Mouse (Mus musculus) midbrain, embryonic 14.5 days (tissue): ENCODE measurements at regions not wholly inside any gene's neighbourhood (a gene's known extent, or its start where the extent isn't known, plus 50 kb on each side); places are given as distances from the start of the nearest gene placed in this dataset.

Experiments
- ATAC-seq: fragments of 200-750 bp; cut with Nextera tagmentation; 2 replicates; pipeline ENCODE4 v1.8.0; 2017; ENCODE audit warnings: moderate number of reproducible peaks, moderate library complexity; ENCODE audit not compliant: low FRiP score, low TSS enrichment
- DNase-seq: peaks from one replicate; pipeline ENCODE4 v3.0.0-alpha.2; 2015
- H3K27ac ChIP-seq: fragments of 300-500 bp; sonication (generic); replicated peaks from 2 replicates; pipeline ENCODE4 v1.5.1; 2014; ENCODE audit warnings: mild to moderate bottlenecking, low read depth, low read length, moderate library complexity
- H3K27me3 ChIP-seq: fragments of 300-500 bp; sonication (generic); 2 replicates; pipeline ENCODE4 v1.6.1; 2014; ENCODE audit warnings: low read length, control low read depth, mixed read lengths; ENCODE audit not compliant: control insufficient read depth, insufficient read depth
- H3K36me3 ChIP-seq: fragments of 300-500 bp; sonication (generic); 2 replicates; pipeline ENCODE4 v1.6.1; 2014; ENCODE audit warnings: low read length, control low read depth; ENCODE audit not compliant: control insufficient read depth, insufficient read depth
- H3K4me1 ChIP-seq: fragments of 300-500 bp; sonication (generic); 2 replicates; pipeline ENCODE4 v1.6.1; 2014; ENCODE audit warnings: mild to moderate bottlenecking, antibody characterized with exemption, low read length, control low read depth; ENCODE audit not compliant: control insufficient read depth, insufficient read depth
- H3K4me2 ChIP-seq: fragments of 300-500 bp; sonication (generic); 2 replicates; pipeline ENCODE4 v1.6.1; 2014; ENCODE audit warnings: mild to moderate bottlenecking, low read length, moderate library complexity
- H3K4me3 ChIP-seq: fragments of 300-500 bp; sonication (generic); replicated peaks from 2 replicates; pipeline ENCODE4 v1.5.1; 2014; ENCODE audit warnings: low read depth, low read length
- H3K9ac ChIP-seq: fragments of 300-500 bp; sonication (generic); replicated peaks from 2 replicates; pipeline ENCODE4 v1.6.1; 2014; ENCODE audit warnings: mild to moderate bottlenecking, low read length, moderate library complexity
- H3K9me3 ChIP-seq: fragments of 300-500 bp; sonication (generic); 2 replicates; pipeline ENCODE4 v1.6.1; 2016; ENCODE audit warnings: low read length, control low read depth, mixed read lengths; ENCODE audit not compliant: control insufficient read depth
- WGBS: fragments of 180-500 bp; shearing (Covaris S2); extraction: QIAGEN DNeasy Blood & Tissue Kit; methylation state at CpG from one replicate; pipeline ENCODE4 v1.1.7; 2014; 5-methylcytosine and 5-hydroxymethylcytosine counted together

- WGBS = 91% methylated on average over 2 of the region's 2 CpGs
- no peak overlapping the region for H3K4me2 ChIP-seq
- DNase-seq = no peak
- H3K9ac ChIP-seq = no peak overlapping the region
- no peak for ATAC-seq
- H3K27ac ChIP-seq = no peak overlapping the region
- H3K27me3 ChIP-seq = no peaks in the 10 kb centered on the region
- H3K4me1 ChIP-seq = no peaks in the 10 kb centered on the region
- H3K9me3 ChIP-seq = no peaks in the 10 kb centered on the region
- H3K4me3 ChIP-seq = no peak overlapping the region
- H3K36me3 ChIP-seq = no peaks in the 10 kb centered on the region
Observed at GRCm38 (mm10) chr1:122273579-122273978, 705.8 kb upstream of the Ddx18 start.

GRCm38 (mm10) chr1:122243031-122243430 lies 675.2 kb upstream of the Ddx18 start:
- peak; percentile 13 for DNase-seq
- Histone ChIP-seq H3K36me3 (no peaks in the 10 kb centered on the region), H3K4me3 (no peak overlapping the region), H3K27ac (no peak overlapping the region), H3K9ac (no peak overlapping the region), H3K27me3 (no peaks in the 10 kb centered on the region), H3K4me1 (no peaks in the 10 kb centered on the region), H3K9me3 (no peaks in the 10 kb centered on the region), H3K4me2 (no peak overlapping the region)
- ATAC-seq = no peak
- WGBS = 59% methylated on average over 2 of the region's 2 CpGs

- H3K27ac ChIP-seq = no peak overlapping the region
- H3K9ac ChIP-seq = no peak overlapping the region
- no peaks in the 10 kb centered on the region for H3K4me1 ChIP-seq
- H3K27me3 ChIP-seq = no peaks in the 10 kb centered on the region
- WGBS = 94% methylated on average over 3 of the region's 3 CpGs
- no peak for DNase-seq
- no peaks in the 10 kb centered on the region for H3K36me3 ChIP-seq
- no peaks in the 10 kb centered on the region for H3K9me3 ChIP-seq
- no peak overlapping the region for H3K4me2 ChIP-seq
- no peak overlapping the region for H3K4me3 ChIP-seq
- ATAC-seq = no peak
Observed at GRCm38 (mm10) chr1:122241511-122241910, 673.7 kb upstream of the Ddx18 start.

GRCm38 (mm10) chr1:122230442-122230841 lies 662.7 kb upstream of the Ddx18 start:
- 85% methylated on average over 4 of the region's 4 CpGs for WGBS
- no peak overlapping the region for H3K4me3 ChIP-seq
- no peak overlapping the region for H3K4me2 ChIP-seq
- no peak for ATAC-seq
- H3K27me3 ChIP-seq = no peaks in the 10 kb centered on the region
- H3K27ac ChIP-seq = no peak overlapping the region
- no peaks in the 10 kb centered on the region for H3K9me3 ChIP-seq
- no peaks in the 10 kb centered on the region for H3K36me3 ChIP-seq
- H3K9ac ChIP-seq = no peak overlapping the region
- H3K4me1 ChIP-seq = no peaks in the 10 kb centered on the region
- DNase-seq = no peak

- WGBS = 60% methylated on average over 2 of the region's 2 CpGs
- no peaks in the 10 kb centered on the region for H3K9me3 ChIP-seq
- no peaks in the 10 kb centered on the region for H3K4me1 ChIP-seq
- H3K27ac ChIP-seq = no peak overlapping the region
- DNase-seq (peak; percentile 56), ATAC-seq (no peak; the same call in 1 of the 2 replicates)
- no peak overlapping the region for H3K4me3 ChIP-seq
- no peak overlapping the region for H3K4me2 ChIP-seq
- no peak overlapping the region for H3K9ac ChIP-seq
- H3K27me3 ChIP-seq = no peaks in the 10 kb centered on the region
- no peaks in the 10 kb centered on the region for H3K36me3 ChIP-seq
Observed at GRCm38 (mm10) chr1:122212484-122212883, 644.7 kb upstream of the Ddx18 start.

- 89% methylated on average over 2 of the region's 2 CpGs for WGBS
- Histone ChIP-seq H3K27ac (no peak overlapping the region), H3K9ac (no peak overlapping the region), H3K36me3 (no peaks in the 10 kb centered on the region), H3K4me2 (no peak overlapping the region), H3K27me3 (no peaks in the 10 kb centered on the region), H3K4me3 (no peak overlapping the region), H3K4me1 (no peaks in the 10 kb centered on the region), H3K9me3 (no peaks in the 10 kb centered on the region)
- no peak for ATAC-seq
- DNase-seq = no peak
Observed at GRCm38 (mm10) chr1:122208619-122209018, 640.8 kb upstream of the Ddx18 start.

- H3K27ac ChIP-seq = no peak overlapping the region
- DNase-seq = no peak
Observed at GRCm38 (mm10) chr1:122169547-122169946, 601.8 kb upstream of the Ddx18 start.

GRCm38 (mm10) chr1:122161798-122162197 lies 594.0 kb upstream of the Ddx18 start:
- H3K4me2 ChIP-seq = no peak overlapping the region
- no peak for ATAC-seq
- no peak overlapping the region for H3K9ac ChIP-seq
- no peaks in the 10 kb centered on the region for H3K9me3 ChIP-seq
- DNase-seq = peak; percentile 2
- 90% methylated on average over 1 of the region's 1 CpGs for WGBS
- no peaks in the 10 kb centered on the region for H3K36me3 ChIP-seq
- no peak overlapping the region for H3K27ac ChIP-seq
- no peak overlapping the region for H3K4me3 ChIP-seq
- no peaks in the 10 kb centered on the region for H3K27me3 ChIP-seq
- no peaks in the 10 kb centered on the region for H3K4me1 ChIP-seq

More at GRCm38 (mm10) chr1:122169547-122169946, 601.8 kb upstream of the Ddx18 start:
- no peak overlapping the region for H3K4me2 ChIP-seq
- no peaks in the 10 kb centered on the region for H3K4me1 ChIP-seq
- H3K36me3 ChIP-seq = no peaks in the 10 kb centered on the region
- no peak for ATAC-seq
- no peak overlapping the region for H3K4me3 ChIP-seq
- no peaks in the 10 kb centered on the region for H3K27me3 ChIP-seq
- H3K9me3 ChIP-seq = no peaks in the 10 kb centered on the region
- WGBS = 89% methylated on average over 2 of the region's 2 CpGs
- H3K9ac ChIP-seq = no peak overlapping the region

- Histone ChIP-seq H3K4me1 (no peaks in the 10 kb centered on the region), H3K4me2 (no peak overlapping the region), H3K9ac (no peak overlapping the region), H3K9me3 (no peaks in the 10 kb centered on the region), H3K36me3 (no peaks in the 10 kb centered on the region), H3K4me3 (no peak overlapping the region), H3K27me3 (no peaks in the 10 kb centered on the region), H3K27ac (no peak overlapping the region)
- DNase-seq = no peak
- no peak for ATAC-seq
Observed at GRCm38 (mm10) chr1:122141362-122141761, 573.6 kb upstream of the Ddx18 start.
